Mouse (Mus musculus): ENCODE results near the gene Arl9. TPM values are rescaled to one million over a fixed set of nuclear protein-coding genes. Genes with fewer than 3 reads are reported as not detected.

The Arl9 gene
- polyA plus RNA-seq, 1 experiment from 2014 or later, result not detected

DNA sequence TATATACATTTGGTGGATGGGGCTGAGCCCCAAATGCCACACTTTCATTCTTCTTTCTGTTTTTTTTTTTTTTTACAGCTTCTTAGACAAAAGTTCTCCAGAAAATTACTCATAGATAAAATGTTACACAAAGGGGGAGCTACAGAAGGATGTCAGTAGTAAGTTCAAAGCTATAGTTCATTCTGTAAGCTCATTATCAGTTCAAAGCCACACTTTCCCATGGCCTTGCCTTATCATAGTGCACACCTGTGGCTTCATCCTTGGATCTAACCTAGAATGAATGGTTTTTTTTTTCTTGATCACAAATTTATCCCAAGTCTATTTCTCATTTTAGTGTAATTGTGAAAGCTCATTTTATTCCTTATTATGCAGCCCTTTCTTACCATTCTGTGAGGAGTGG is 35.5 kb downstream of the Arl9 start:
- DNase-seq (ENCODE audit: low spot score), result no peak
- Histone ChIP-seq H3K9me3 (no peaks in the 10 kb centered on the region), H3K4me1 (replicated peaks) (no peaks in the 10 kb centered on the region), H3K4me3 (no peak overlapping the region), H3K27ac (no peak overlapping the region), H3K36me3 (no peaks in the 10 kb centered on the region), H3K27me3 (ENCODE audit: insufficient read depth, poor library complexity, severe bottlenecking) (no peaks in the 10 kb centered on the region)

DNA sequence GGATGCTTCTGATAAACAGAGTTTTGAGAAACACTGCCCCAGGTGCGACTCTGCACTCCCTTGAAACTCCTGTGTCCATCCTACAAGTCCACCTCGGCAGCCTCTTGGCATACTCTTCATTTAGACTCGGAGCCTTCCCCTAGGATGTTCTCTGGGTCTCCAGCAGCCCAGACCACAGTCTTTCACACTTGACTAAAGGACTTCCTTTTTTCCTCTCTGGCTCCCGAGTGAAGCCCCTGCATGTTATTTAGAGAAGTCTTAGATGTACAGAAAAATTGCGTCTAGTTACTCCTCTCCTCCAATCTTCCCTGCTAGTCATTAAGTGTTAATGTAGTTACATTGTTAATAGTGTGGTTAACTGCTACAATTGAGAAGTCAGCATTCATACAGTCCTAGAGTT is 40.5 kb downstream of the Arl9 start:
- WGBS, result 76% methylated on average over 5 of the region's 5 CpGs
- Histone ChIP-seq H3K27me3 (ENCODE audit: insufficient read depth, poor library complexity, severe bottlenecking) (no peaks in the 10 kb centered on the region), H3K4me3 (no peak overlapping the region), H3K9me3 (no peaks in the 10 kb centered on the region), H3K27ac (no peak overlapping the region), H3K4me1 (replicated peaks) (no peaks in the 10 kb centered on the region), H3K36me3 (no peaks in the 10 kb centered on the region)
- no peak for DNase-seq (ENCODE audit: low spot score)

DNA sequence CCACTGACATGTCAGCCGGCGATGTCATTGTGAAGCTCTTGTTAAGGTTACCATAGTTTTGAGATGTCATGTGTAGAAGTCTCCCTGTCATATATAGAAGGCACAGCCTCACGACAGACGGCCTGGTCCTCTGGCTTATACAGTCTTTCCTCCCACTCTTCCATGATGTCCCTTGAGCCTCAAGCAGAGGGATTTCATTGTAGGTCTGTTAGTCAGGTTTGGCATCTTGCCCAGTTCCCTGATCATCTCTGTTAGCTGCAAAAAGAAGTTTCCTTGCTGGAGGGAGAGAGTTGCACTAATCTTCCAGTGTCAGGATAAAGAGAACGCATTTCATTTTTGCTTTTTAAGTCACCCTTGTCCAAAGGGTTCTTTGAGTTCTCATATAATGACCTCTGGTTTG is 48.8 kb downstream of the Arl9 start:
- H3K4me1 ChIP-seq (replicated peaks), result no peaks in the 10 kb centered on the region
- H3K36me3 ChIP-seq, result no peaks in the 10 kb centered on the region
- no peak overlapping the region for H3K4me3 ChIP-seq
- no peaks in the 10 kb centered on the region for H3K27me3 ChIP-seq (ENCODE audit: insufficient read depth, poor library complexity, severe bottlenecking)
- no peaks in the 10 kb centered on the region for H3K9me3 ChIP-seq
- DNase-seq (ENCODE audit: low spot score), result no peak
- 94% methylated on average over 5 of the region's 5 CpGs for WGBS
- H3K27ac ChIP-seq, result no peak overlapping the region

DNA sequence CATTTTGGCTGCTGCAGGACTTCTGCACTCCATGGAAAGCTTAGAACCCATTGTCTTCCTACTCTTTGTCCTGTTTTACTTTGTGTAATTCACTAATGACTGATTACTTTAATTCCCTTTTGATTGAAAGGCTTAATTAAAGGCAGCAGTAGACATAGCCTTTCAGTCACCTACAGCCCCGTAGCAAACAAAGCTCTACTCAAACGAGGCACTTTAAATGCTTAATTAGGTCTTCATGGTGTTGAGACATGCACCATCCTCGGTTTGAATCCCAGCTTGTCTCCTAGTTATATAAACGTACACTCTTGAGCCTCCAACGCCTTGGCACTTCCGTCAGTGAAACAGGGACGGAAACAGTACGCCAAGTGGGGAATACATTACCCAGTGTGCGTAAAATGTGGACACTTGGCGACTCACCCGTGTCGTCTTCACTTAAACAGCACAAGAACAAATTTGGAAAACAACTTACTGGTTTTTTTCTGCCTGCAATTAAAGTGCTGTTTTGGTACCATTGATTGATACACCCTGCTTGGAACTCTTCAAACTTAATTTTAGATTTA is 53.1 kb downstream of the Arl9 start:
- DNase-seq (ENCODE audit: low spot score), result no peak
- no peak overlapping the region for H3K27ac ChIP-seq
- no peaks in the 10 kb centered on the region for H3K9me3 ChIP-seq
- no peaks in the 10 kb centered on the region for H3K36me3 ChIP-seq
- peaks cover 22% of the 10 kb centered on the region for H3K4me1 ChIP-seq (replicated peaks)
- no peak overlapping the region for H3K4me3 ChIP-seq
- H3K27me3 ChIP-seq (ENCODE audit: insufficient read depth, poor library complexity, severe bottlenecking), result no peaks in the 10 kb centered on the region
- 68% methylated on average over 12 of the region's 12 CpGs for WGBS

Other genes starting within 250 kb of the Arl9 start
- gene Aasdh, start 98.5 kb upstream of the Arl9 start, polyA plus RNA-seq (2016; fragmentation: Nextera tagmentation; extraction: Ambion mirVana), result 17.6 and 23.3 TPM in 2 replicates
- gene Paics, start 52.7 kb upstream of the Arl9 start, polyA plus RNA-seq (2016; fragmentation: Nextera tagmentation; extraction: Ambion mirVana), result 337 and 446 TPM in 2 replicates
- 28.0 and 49.3 TPM in 2 replicates for gene Ppat, start 52.5 kb upstream of the Arl9 start, polyA plus RNA-seq (2016; fragmentation: Nextera tagmentation; extraction: Ambion mirVana)
- gene Srp72, start 29.4 kb upstream of the Arl9 start, polyA plus RNA-seq (2016; fragmentation: Nextera tagmentation; extraction: Ambion mirVana), result 68.9 and 74.9 TPM in 2 replicates
- 0.13 TPM in 1 of 2 replicates, not detected in the other for gene Thegl, start 12.0 kb downstream of the Arl9 start, polyA plus RNA-seq (2016; fragmentation: Nextera tagmentation; extraction: Ambion mirVana)
- gene Hopx, start 111.1 kb downstream of the Arl9 start, polyA plus RNA-seq (2016; fragmentation: Nextera tagmentation; extraction: Ambion mirVana), result 0.20 and 0.34 TPM in 2 replicates
- 0.50 and 0.52 TPM in 2 replicates for gene Spink2, start 207.4 kb downstream of the Arl9 start, polyA plus RNA-seq (2016; fragmentation: Nextera tagmentation; extraction: Ambion mirVana)